Mouse (Mus musculus): ENCODE data around the gene Cep170b. TPM values are rescaled to one million over a fixed set of nuclear protein-coding genes. Genes with fewer than 3 reads are reported as not detected.

The Cep170b gene
- polyA plus RNA-seq, 1 experiment = 2.2 TPM

GRCm38 (mm10) chr12:112700522-112700921 lies 19.7 kb upstream of the Cep170b start:
- H3K9me3 ChIP-seq = peaks cover 11% of the 10 kb centered on the region
- no peak overlapping the region for H3K4me3 ChIP-seq (replicated peaks)
- peaks cover 35% of the 10 kb centered on the region for H3K4me1 ChIP-seq
- H3K36me3 ChIP-seq (replicated peaks; ENCODE audit: low read length) = no peaks in the 10 kb centered on the region
- peaks cover 69% of the 10 kb centered on the region for H3K27me3 ChIP-seq (replicated peaks)
- no peak for TF ChIP-seq GATA1 (IDR thresholded peaks at IDR 0.05; ENCODE audit: borderline replicate concordance, low read length)

- no peak for TF ChIP-seq FLI1 (IDR thresholded peaks at IDR 0.05; ENCODE audit: low read length)
- TF ChIP-seq GATA1 (IDR thresholded peaks at IDR 0.05; ENCODE audit: borderline replicate concordance, low read length) = no peak
- H3K36me3 ChIP-seq (replicated peaks; ENCODE audit: low read length) = no peaks in the 10 kb centered on the region
- H3K27me3 ChIP-seq (replicated peaks) = peaks cover 74% of the 10 kb centered on the region
- H3K4me1 ChIP-seq = peaks cover 34% of the 10 kb centered on the region
- H3K4me3 ChIP-seq (replicated peaks) = no peak overlapping the region
- peaks cover 11% of the 10 kb centered on the region for H3K9me3 ChIP-seq
These were observed 17.6 kb upstream of the Cep170b start for GRCm38 (mm10) chr12:112702374-112703320.

GRCm38 (mm10) chr12:112706704-112707572 lies 13.3 kb upstream of the Cep170b start:
- H3K4me3 ChIP-seq (replicated peaks) = peak overlapping the region; percentile 85
- peaks cover 28% of the 10 kb centered on the region for H3K4me1 ChIP-seq
- H3K9me3 ChIP-seq = peaks cover 20% of the 10 kb centered on the region
- H3K27me3 ChIP-seq (replicated peaks) = peaks cover 68% of the 10 kb centered on the region
- no peak for TF ChIP-seq GATA1 (IDR thresholded peaks at IDR 0.05; ENCODE audit: borderline replicate concordance, low read length)
- no peak for TF ChIP-seq FLI1 (IDR thresholded peaks at IDR 0.05; ENCODE audit: low read length)
- H3K36me3 ChIP-seq (replicated peaks; ENCODE audit: low read length) = no peaks in the 10 kb centered on the region

- TF ChIP-seq GATA1 (IDR thresholded peaks at IDR 0.05; ENCODE audit: borderline replicate concordance, low read length) (no peak), FLI1 (IDR thresholded peaks at IDR 0.05; ENCODE audit: low read length) (no peak)
- Histone ChIP-seq H3K27me3 (replicated peaks) (peaks cover 65% of the 10 kb centered on the region), H3K36me3 (replicated peaks; ENCODE audit: low read length) (no peaks in the 10 kb centered on the region), H3K4me3 (replicated peaks) (no peak overlapping the region), H3K9me3 (peaks cover 20% of the 10 kb centered on the region), H3K4me1 (peaks cover 22% of the 10 kb centered on the region)
These were observed 12.7 kb upstream of the Cep170b start for GRCm38 (mm10) chr12:112707573-112707869.

- Histone ChIP-seq H3K4me1 (peaks cover 3% of the 10 kb centered on the region; the same call in 1 of the 2 replicates), H3K27me3 (replicated peaks) (peaks cover 64% of the 10 kb centered on the region), H3K4me3 (replicated peaks) (no peak overlapping the region), H3K36me3 (replicated peaks; ENCODE audit: low read length) (no peaks in the 10 kb centered on the region), H3K9me3 (peaks cover 10% of the 10 kb centered on the region; the same call in 1 of the 2 replicates)
- no peak for TF ChIP-seq FLI1 (IDR thresholded peaks at IDR 0.05; ENCODE audit: low read length)
These were observed 6.3 kb upstream of the Cep170b start for GRCm38 (mm10) chr12:112713984-112714383.

- no peak overlapping the region for H3K4me3 ChIP-seq (replicated peaks)
- no peak for TF ChIP-seq FLI1 (IDR thresholded peaks at IDR 0.05; ENCODE audit: low read length)
- no peak for TF ChIP-seq GATA1 (IDR thresholded peaks at IDR 0.05; ENCODE audit: borderline replicate concordance, low read length)
- peaks cover 13% of the 10 kb centered on the region for H3K4me1 ChIP-seq
- no peaks in the 10 kb centered on the region for H3K9me3 ChIP-seq
- H3K36me3 ChIP-seq (replicated peaks; ENCODE audit: low read length) = no peaks in the 10 kb centered on the region
- H3K27me3 ChIP-seq (replicated peaks) = peaks cover 73% of the 10 kb centered on the region
These were observed 3.1 kb upstream of the Cep170b start for GRCm38 (mm10) chr12:112717140-112717539.

- H3K27me3 ChIP-seq (replicated peaks) = peaks cover 84% of the 10 kb centered on the region
- TF ChIP-seq FLI1 (IDR thresholded peaks at IDR 0.05; ENCODE audit: low read length) (no peak), GATA1 (IDR thresholded peaks at IDR 0.05; ENCODE audit: borderline replicate concordance, low read length) (no peak)
- H3K4me1 ChIP-seq = peaks cover 31% of the 10 kb centered on the region
- H3K36me3 ChIP-seq (replicated peaks; ENCODE audit: low read length) = no peaks in the 10 kb centered on the region
- H3K4me3 ChIP-seq (replicated peaks) = no peak overlapping the region
- H3K9me3 ChIP-seq = no peaks in the 10 kb centered on the region
These were observed 1.3 kb upstream of the Cep170b start for GRCm38 (mm10) chr12:112718995-112719394.

- H3K4me1 ChIP-seq = peaks cover 31% of the 10 kb centered on the region
- no peak overlapping the region for H3K4me3 ChIP-seq (replicated peaks)
- H3K36me3 ChIP-seq (replicated peaks; ENCODE audit: low read length) = no peaks in the 10 kb centered on the region
- H3K27me3 ChIP-seq (replicated peaks) = peaks cover 85% of the 10 kb centered on the region
- H3K9me3 ChIP-seq = no peaks in the 10 kb centered on the region
- no peak for TF ChIP-seq FLI1 (IDR thresholded peaks at IDR 0.05; ENCODE audit: low read length)
- TF ChIP-seq GATA1 (IDR thresholded peaks at IDR 0.05; ENCODE audit: borderline replicate concordance, low read length) = no peak
These were observed 702 bp downstream of the Cep170b start for GRCm38 (mm10) chr12:112720890-112721423.

GRCm38 (mm10) chr12:112721424-112722239 lies 1.4 kb downstream of the Cep170b start:
- TF ChIP-seq FLI1 (IDR thresholded peaks at IDR 0.05; ENCODE audit: low read length) (no peak), GATA1 (IDR thresholded peaks at IDR 0.05; ENCODE audit: borderline replicate concordance, low read length) (no peak)
- Histone ChIP-seq H3K9me3 (no peaks in the 10 kb centered on the region), H3K4me1 (peaks cover 31% of the 10 kb centered on the region), H3K36me3 (replicated peaks; ENCODE audit: low read length) (no peaks in the 10 kb centered on the region), H3K27me3 (replicated peaks) (peaks cover 88% of the 10 kb centered on the region), H3K4me3 (replicated peaks) (peak overlapping the region; percentile 92)
